Mouse (Mus musculus): Measurements from ENCODE around the gene Slc4a4. TPM values are rescaled to one million over a fixed set of nuclear protein-coding genes. Genes with fewer than 3 reads are reported as not detected.

Gene Slc4a4
- polyA plus RNA-seq, 1 experiment: 0.70 TPM

DNA sequence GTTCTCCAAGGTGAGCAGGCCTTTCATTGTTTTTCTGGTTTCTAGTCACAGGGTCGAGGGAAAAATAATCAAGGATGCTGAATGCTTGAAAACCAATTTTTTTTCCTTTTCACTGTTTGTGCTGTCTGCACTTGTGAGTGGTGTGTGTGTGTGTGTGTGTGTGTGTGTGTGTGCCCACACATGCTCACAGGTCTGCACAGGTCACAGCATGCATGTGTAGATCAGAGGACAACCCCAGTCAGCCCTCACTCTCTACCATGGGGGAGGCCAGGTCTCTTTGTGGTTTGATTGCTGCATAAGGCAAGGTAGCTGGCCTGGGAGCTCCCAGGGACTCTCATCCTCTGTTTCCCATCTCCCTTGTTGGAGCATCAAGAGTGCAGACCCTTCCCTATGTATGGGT is 16.9 kb downstream of the Slc4a4 start:
- Histone ChIP-seq H3K4me1 (ENCODE audit: control insufficient read depth, insufficient read depth, low read length) (no peaks in the 10 kb centered on the region), H3K4me3 (replicated peaks; ENCODE audit: control insufficient read depth, low read depth, low read length) (no peak overlapping the region), H3K27ac (ENCODE audit: control insufficient read depth, insufficient read depth, low read depth, low read length, poor library complexity) (no peak overlapping the region)
- no peak for TF ChIP-seq POLR2A (IDR thresholded peaks at IDR 0.05; ENCODE audit: borderline replicate concordance, control insufficient read depth, low read depth, low read length)
- TF ChIP-seq CTCF (IDR thresholded peaks at IDR 0.05; ENCODE audit: control insufficient read depth, insufficient read depth, low read length): no peak
- 61% methylated on average over 1 of the region's 1 CpGs for WGBS

DNA sequence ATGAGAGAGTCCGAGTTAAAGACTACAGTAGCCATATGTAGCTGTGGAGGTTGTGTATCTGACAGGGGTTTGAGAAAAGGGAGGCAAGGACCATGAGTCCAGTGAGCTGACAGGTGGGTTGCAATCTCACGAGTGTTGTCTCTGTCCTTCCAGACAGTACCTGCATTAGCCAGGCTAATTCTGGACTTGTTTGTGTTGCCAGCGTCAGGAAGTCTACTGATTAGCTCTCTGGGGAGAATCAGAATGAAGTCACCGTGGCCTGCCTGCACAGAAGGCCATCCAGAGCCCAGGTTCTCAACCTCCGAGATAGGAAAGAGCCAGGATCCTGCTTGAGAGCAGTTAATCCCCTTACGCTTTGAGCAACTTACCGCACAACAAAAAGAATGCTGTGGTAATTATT is 18.2 kb downstream of the Slc4a4 start:
- 69% methylated on average over 7 of the region's 7 CpGs for WGBS
- H3K4me3 ChIP-seq (replicated peaks; ENCODE audit: control insufficient read depth, low read depth, low read length): no peak overlapping the region
- H3K27ac ChIP-seq (ENCODE audit: control insufficient read depth, insufficient read depth, low read depth, low read length, poor library complexity): no peak overlapping the region
- TF ChIP-seq CTCF (IDR thresholded peaks at IDR 0.05; ENCODE audit: control insufficient read depth, insufficient read depth, low read length) (no peak), POLR2A (IDR thresholded peaks at IDR 0.05; ENCODE audit: borderline replicate concordance, control insufficient read depth, low read depth, low read length) (no peak)
- no peaks in the 10 kb centered on the region for H3K4me1 ChIP-seq (ENCODE audit: control insufficient read depth, insufficient read depth, low read length)

DNA sequence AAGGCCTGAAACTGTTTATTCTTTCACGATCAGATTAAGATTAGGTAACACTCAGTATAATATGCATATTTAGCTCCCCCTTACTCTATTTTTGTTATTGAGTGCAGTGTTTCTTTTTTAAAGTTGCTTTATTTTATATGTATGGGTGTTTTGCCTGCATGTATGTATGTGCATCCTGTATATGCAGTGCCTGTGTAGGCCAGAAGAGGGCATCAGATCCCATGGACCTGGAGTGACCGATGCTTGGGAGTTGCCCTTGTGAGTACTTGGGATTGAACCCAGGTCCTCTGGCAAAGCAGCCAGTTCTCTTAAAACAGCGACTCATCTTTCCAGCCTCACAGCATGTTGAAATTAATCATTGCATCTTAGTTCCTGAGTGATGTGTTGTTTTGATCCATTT is 21.0 kb downstream of the Slc4a4 start:
- no peaks in the 10 kb centered on the region for H3K4me1 ChIP-seq (ENCODE audit: control insufficient read depth, insufficient read depth, low read length)
- no peak overlapping the region for H3K27ac ChIP-seq (ENCODE audit: control insufficient read depth, insufficient read depth, low read depth, low read length, poor library complexity)
- TF ChIP-seq CTCF (IDR thresholded peaks at IDR 0.05; ENCODE audit: control insufficient read depth, insufficient read depth, low read length): no peak
- TF ChIP-seq POLR2A (IDR thresholded peaks at IDR 0.05; ENCODE audit: borderline replicate concordance, control insufficient read depth, low read depth, low read length): no peak
- WGBS: 87% methylated on average over 3 of the region's 3 CpGs
- no peak overlapping the region for H3K4me3 ChIP-seq (replicated peaks; ENCODE audit: control insufficient read depth, low read depth, low read length)

DNA sequence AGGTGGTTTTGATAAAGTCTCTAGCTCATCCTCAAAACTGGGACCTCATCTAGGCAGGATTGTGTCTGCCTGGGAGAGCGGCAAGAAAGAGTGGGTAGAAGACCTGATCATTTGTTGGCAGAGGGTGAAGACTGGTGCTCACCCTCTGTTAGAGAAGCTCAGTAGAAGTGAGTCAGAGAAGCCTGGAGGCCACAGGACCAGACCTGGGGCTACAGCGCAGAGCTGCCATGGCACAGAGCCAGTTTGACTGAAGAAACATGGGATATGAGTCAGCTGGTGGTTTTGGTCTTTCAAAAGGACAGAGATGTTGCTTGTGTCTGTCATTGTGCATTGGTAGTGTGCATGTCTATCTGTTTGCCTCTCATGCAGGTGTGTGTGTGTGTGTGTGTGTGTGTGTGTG is 26.0 kb downstream of the Slc4a4 start:
- TF ChIP-seq CTCF (IDR thresholded peaks at IDR 0.05; ENCODE audit: control insufficient read depth, insufficient read depth, low read length): no peak
- no peak for TF ChIP-seq POLR2A (IDR thresholded peaks at IDR 0.05; ENCODE audit: borderline replicate concordance, control insufficient read depth, low read depth, low read length)
- H3K4me3 ChIP-seq (replicated peaks; ENCODE audit: control insufficient read depth, low read depth, low read length): no peak overlapping the region
- no peaks in the 10 kb centered on the region for H3K4me1 ChIP-seq (ENCODE audit: control insufficient read depth, insufficient read depth, low read length)
- WGBS: 54% methylated on average over 2 of the region's 2 CpGs
- no peak overlapping the region for H3K27ac ChIP-seq (ENCODE audit: control insufficient read depth, insufficient read depth, low read depth, low read length, poor library complexity)

DNA sequence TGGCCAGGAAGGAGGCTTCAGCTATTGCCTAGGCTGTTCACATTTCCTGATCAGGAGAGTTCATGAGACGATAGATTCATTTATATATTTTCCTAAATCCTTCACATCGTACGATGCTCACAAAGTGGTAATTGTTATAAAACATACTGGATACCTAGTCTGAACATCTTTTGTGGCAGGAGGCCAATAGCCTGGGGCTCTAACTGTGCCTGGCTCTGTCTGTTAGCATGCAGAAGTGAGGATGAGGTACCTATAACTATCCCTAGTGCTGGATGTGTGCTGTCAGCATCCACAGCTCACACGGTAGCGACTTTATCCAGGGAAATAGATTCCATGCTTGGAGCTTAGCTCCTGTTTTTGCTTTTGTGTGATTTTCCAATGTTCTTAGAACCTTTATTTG is 28.5 kb downstream of the Slc4a4 start:
- TF ChIP-seq CTCF (IDR thresholded peaks at IDR 0.05; ENCODE audit: control insufficient read depth, insufficient read depth, low read length) (no peak), POLR2A (IDR thresholded peaks at IDR 0.05; ENCODE audit: borderline replicate concordance, control insufficient read depth, low read depth, low read length) (no peak)
- Histone ChIP-seq H3K27ac (ENCODE audit: control insufficient read depth, insufficient read depth, low read depth, low read length, poor library complexity) (no peak overlapping the region), H3K4me1 (ENCODE audit: control insufficient read depth, insufficient read depth, low read length) (no peaks in the 10 kb centered on the region), H3K4me3 (replicated peaks; ENCODE audit: control insufficient read depth, low read depth, low read length) (no peak overlapping the region)
- 88% methylated on average over 5 of the region's 5 CpGs for WGBS

DNA sequence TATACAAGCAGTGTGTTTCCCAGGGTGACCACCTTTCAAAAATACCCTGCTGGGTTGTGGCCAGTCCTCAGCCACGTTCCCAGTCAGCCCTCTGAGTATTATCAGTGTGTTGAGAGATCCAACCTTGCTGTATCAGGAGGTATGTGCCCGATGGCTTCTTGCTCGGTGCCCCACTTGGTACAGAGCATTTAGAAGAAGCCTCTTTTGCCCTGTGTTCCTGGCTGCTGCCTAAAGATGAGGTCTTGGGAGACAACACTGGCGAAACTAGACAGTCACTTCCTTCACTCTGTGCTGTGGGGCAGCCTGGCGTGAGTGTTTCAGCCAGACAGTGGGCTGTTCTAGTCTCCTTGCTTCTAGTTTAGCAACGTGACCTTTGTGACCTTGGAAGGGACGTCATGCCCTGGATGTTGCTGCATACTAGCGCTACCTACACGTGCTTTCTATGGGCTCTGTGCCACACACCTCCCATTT is 29.9 kb downstream of the Slc4a4 start:
- whole genome bisulfite sequencing: 72% methylated on average over 9 of the region's 9 CpGs
- Histone ChIP-seq H3K4me3 (replicated peaks; ENCODE audit: control insufficient read depth, low read depth, low read length) (no peak overlapping the region), H3K27ac (ENCODE audit: control insufficient read depth, insufficient read depth, low read depth, low read length, poor library complexity) (no peak overlapping the region), H3K4me1 (ENCODE audit: control insufficient read depth, insufficient read depth, low read length) (no peaks in the 10 kb centered on the region)
- TF ChIP-seq CTCF (IDR thresholded peaks at IDR 0.05; ENCODE audit: control insufficient read depth, insufficient read depth, low read length) (no peak), POLR2A (IDR thresholded peaks at IDR 0.05; ENCODE audit: borderline replicate concordance, control insufficient read depth, low read depth, low read length) (no peak)

DNA sequence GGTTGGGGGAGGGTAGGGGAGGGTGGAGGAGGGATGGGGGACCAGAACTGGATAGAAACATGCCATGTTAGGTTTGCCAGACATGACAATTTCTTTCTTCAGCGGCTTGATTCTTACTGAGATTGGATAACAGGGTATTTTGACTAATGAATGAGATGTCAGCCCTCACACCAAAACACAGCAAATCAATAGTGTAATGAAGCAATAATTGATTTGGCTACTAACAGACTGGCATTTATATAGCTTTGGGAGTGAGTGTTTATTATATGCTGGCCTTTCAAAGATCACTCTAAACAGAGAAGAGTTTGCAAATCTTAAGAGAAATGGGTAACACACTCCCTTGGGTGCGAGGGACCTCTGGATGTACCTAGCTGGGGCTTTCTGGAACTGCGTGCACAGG is 30.6 kb downstream of the Slc4a4 start:
- TF ChIP-seq POLR2A (IDR thresholded peaks at IDR 0.05; ENCODE audit: borderline replicate concordance, control insufficient read depth, low read depth, low read length): no peak
- TF ChIP-seq CTCF (IDR thresholded peaks at IDR 0.05; ENCODE audit: control insufficient read depth, insufficient read depth, low read length): no peak
- Histone ChIP-seq H3K4me3 (replicated peaks; ENCODE audit: control insufficient read depth, low read depth, low read length) (no peak overlapping the region), H3K4me1 (ENCODE audit: control insufficient read depth, insufficient read depth, low read length) (no peaks in the 10 kb centered on the region), H3K27ac (ENCODE audit: control insufficient read depth, insufficient read depth, low read depth, low read length, poor library complexity) (no peak overlapping the region)
- whole genome bisulfite sequencing: 79% methylated on average over 3 of the region's 3 CpGs

DNA sequence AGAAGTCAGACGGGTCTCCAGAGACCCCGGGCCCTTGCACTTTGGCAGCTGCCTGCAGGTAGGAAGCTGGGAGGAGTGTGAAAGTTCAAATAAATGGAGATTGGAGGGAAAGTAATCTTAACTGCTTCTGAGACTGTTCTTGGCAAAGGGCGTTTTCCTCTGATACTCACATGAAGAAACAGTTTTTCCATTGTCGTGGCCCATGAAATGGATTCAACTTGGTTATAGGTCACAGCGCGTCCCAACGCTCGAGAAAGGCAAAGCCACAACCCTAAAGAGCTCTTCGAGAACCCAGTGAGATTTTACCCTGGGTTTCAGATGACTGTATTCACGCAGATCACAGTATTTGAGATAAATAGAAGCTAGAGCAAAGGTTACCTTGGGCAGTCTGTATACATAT is 31.0 kb downstream of the Slc4a4 start:
- WGBS: 80% methylated on average over 10 of the region's 10 CpGs
- no peak for TF ChIP-seq CTCF (IDR thresholded peaks at IDR 0.05; ENCODE audit: control insufficient read depth, insufficient read depth, low read length)
- TF ChIP-seq POLR2A (IDR thresholded peaks at IDR 0.05; ENCODE audit: borderline replicate concordance, control insufficient read depth, low read depth, low read length): no peak
- H3K4me1 ChIP-seq (ENCODE audit: control insufficient read depth, insufficient read depth, low read length): no peaks in the 10 kb centered on the region
- H3K4me3 ChIP-seq (replicated peaks; ENCODE audit: control insufficient read depth, low read depth, low read length): no peak overlapping the region
- H3K27ac ChIP-seq (ENCODE audit: control insufficient read depth, insufficient read depth, low read depth, low read length, poor library complexity): no peak overlapping the region

DNA sequence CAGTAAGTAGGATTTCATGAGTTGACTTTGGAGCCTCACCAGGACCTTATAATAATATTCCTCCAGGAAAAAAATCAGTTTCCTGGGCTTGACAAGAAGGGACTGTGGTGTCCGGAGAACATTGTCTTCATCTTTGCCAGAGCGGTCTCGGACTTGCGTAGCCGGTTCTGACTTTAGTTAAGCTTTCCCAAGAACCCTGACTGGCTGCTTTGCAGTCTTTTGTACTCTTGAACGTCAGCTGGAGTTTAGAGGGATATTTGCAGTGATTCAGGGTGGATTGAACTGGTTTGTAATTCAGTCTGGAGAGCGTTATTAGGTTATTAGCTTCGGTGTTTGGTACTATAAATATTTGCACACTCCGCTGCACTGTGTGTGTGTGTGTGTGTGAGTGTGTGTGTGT is 31.9 kb downstream of the Slc4a4 start:
- H3K4me3 ChIP-seq (replicated peaks; ENCODE audit: control insufficient read depth, low read depth, low read length): no peak overlapping the region
- 87% methylated on average over 9 of the region's 9 CpGs for WGBS
- no peak overlapping the region for H3K27ac ChIP-seq (ENCODE audit: control insufficient read depth, insufficient read depth, low read depth, low read length, poor library complexity)
- TF ChIP-seq POLR2A (IDR thresholded peaks at IDR 0.05; ENCODE audit: borderline replicate concordance, control insufficient read depth, low read depth, low read length) (no peak), CTCF (IDR thresholded peaks at IDR 0.05; ENCODE audit: control insufficient read depth, insufficient read depth, low read length) (no peak)
- no peaks in the 10 kb centered on the region for H3K4me1 ChIP-seq (ENCODE audit: control insufficient read depth, insufficient read depth, low read length)
